Mouse (Mus musculus): ENCODE measurements around the gene Cdh13.

DNA sequence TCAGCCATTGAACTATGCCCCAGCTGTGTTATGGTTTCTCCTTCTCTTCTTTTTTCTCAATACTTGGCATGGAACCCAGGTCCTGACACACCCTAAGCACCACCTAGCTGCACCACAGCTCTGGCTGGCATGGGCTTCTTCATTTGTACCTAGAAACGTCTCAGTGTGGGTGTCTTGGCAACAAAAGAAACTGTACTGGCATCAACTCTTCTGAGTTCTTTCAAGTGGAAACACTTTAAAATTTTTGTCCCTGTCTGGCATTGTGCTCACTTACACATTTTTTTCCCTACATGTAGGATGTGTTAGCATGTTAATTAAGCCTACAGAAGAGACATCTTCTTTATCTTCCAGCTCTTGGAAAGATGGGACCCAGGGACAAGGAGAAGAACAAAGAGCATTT, 37.0 kb downstream of the Cdh13 start:
- TF ChIP-seq GATA1 (IDR thresholded peaks at IDR 0.05; ENCODE audit: borderline replicate concordance, low read length) = no peak
- no peak for TF ChIP-seq FLI1 (IDR thresholded peaks at IDR 0.05; ENCODE audit: low read length)

All from megakaryocyte, embryonic 14.5 days (primary cell).